ENCODE assay signal across 9 mouse cellular contexts in genomic region chr12:51729058-51729457, GRCm38 (mm10). TPM values are rescaled to one million over a fixed set of nuclear protein-coding genes. Genes with fewer than 3 reads are reported as not detected.
A peak's percentile ranks its signal among the peaks of the same experiment; 100 is the strongest.
DNase-seq lines count a peak whose midpoint lies in the region; ATAC-seq lines count a peak whose summit lies in the region.
"Had no signal": no experiment of that assay in that cellular context is flagged by ENCODE, and none has a peak within 500 bp of the region (broad histone marks: within the 10 kb centered on the region; RNA-seq: fewer than 3 reads in every experiment).

No protein-coding gene starts in this region.

- H3K4me1 ChIP-seq in embryonic facial prominence, embryonic 13.5 days, result peaks cover 3% of the 10 kb centered on the region
- no peaks in the 10 kb centered on the region for H3K4me1 ChIP-seq in embryonic facial prominence, embryonic 10.5 days
- H3K4me1 ChIP-seq in heart, embryonic 12.5 days (replicated peaks), result peaks cover 18% of the 10 kb centered on the region
- no peaks in the 10 kb centered on the region for H3K4me1 ChIP-seq in forebrain, embryonic 15.5 days

- peaks cover 8% of the 10 kb centered on the region; the same call in 1 of the 2 replicates for H3K36me3 ChIP-seq in embryonic facial prominence, embryonic 13.5 days
- peaks cover 28% of the 10 kb centered on the region for H3K36me3 ChIP-seq in embryonic facial prominence, embryonic 10.5 days (replicated peaks)
- peaks cover 20% of the 10 kb centered on the region for H3K36me3 ChIP-seq in heart, embryonic 12.5 days
- H3K36me3 ChIP-seq in forebrain, embryonic 15.5 days, result 0 out of 2 replicates have a peak, but pooled peaks cover 3% of the 10 kb centered on the region

- no peaks in the 10 kb centered on the region for H3K27me3 ChIP-seq in embryonic facial prominence, embryonic 13.5 days
- no peaks in the 10 kb centered on the region for H3K27me3 ChIP-seq in embryonic facial prominence, embryonic 10.5 days (replicated peaks; ENCODE audit: low read depth, poor library complexity, severe bottlenecking)
- no peaks in the 10 kb centered on the region for H3K27me3 ChIP-seq in heart, embryonic 12.5 days (replicated peaks)
- H3K27me3 ChIP-seq in forebrain, embryonic 15.5 days, result no peaks in the 10 kb centered on the region

- DNase-seq in embryonic facial prominence, embryonic 10.5 days (ENCODE audit: low spot score), result no peak
- peak; percentile 59 for DNase-seq in NIH3T3 (ENCODE audit: low read depth)
- peak; percentile 62 to 73 for DNase-seq in kidney, postnatal 4 days
- no peak for DNase-seq in ovary, postnatal 14 days (ENCODE audit: low spot score)
- DNase-seq in spleen, postnatal 4 days (ENCODE audit: low spot score in 2 of 2), result no peak

- H3K4me2 ChIP-seq in embryonic facial prominence, embryonic 13.5 days, result no peak overlapping the region
- peak overlapping the region; percentile 34 for H3K4me2 ChIP-seq in heart, embryonic 12.5 days
- no peak overlapping the region for H3K4me2 ChIP-seq in forebrain, embryonic 15.5 days (replicated peaks)

- 53% methylated on average over 11 of the region's 11 CpGs for WGBS in embryonic facial prominence, embryonic 13.5 days
- 79% methylated on average over 11 of the region's 11 CpGs for WGBS in embryonic facial prominence, embryonic 10.5 days
- WGBS in heart, embryonic 12.5 days, result 31% methylated on average over 11 of the region's 11 CpGs
- WGBS in forebrain, embryonic 15.5 days, result 80% methylated on average over 11 of the region's 11 CpGs

- H3K9ac ChIP-seq in embryonic facial prominence, embryonic 13.5 days, result no peak overlapping the region
- H3K9ac ChIP-seq in heart, embryonic 12.5 days, result no peak overlapping the region
- no peak overlapping the region for H3K9ac ChIP-seq in forebrain, embryonic 15.5 days (replicated peaks)

- ATAC-seq in embryonic facial prominence, embryonic 13.5 days (ENCODE audit: insufficient number of reproducible peaks, insufficient read depth, low FRiP score, low TSS enrichment, low read depth), result no peak
- no peak for ATAC-seq in heart, embryonic 12.5 days (ENCODE audit: insufficient number of reproducible peaks, low FRiP score)
- ATAC-seq in forebrain, embryonic 15.5 days (replicated peaks), result no peak

- H3K9me3 ChIP-seq in embryonic facial prominence, embryonic 13.5 days, result no peaks in the 10 kb centered on the region
- no peaks in the 10 kb centered on the region for H3K9me3 ChIP-seq in embryonic facial prominence, embryonic 10.5 days
- no peaks in the 10 kb centered on the region for H3K9me3 ChIP-seq in heart, embryonic 12.5 days (replicated peaks)
- no peaks in the 10 kb centered on the region for H3K9me3 ChIP-seq in forebrain, embryonic 15.5 days

- peak overlapping the region; percentile 45; the same call in 1 of the 2 replicates for H3K27ac ChIP-seq in embryonic facial prominence, embryonic 13.5 days
- H3K27ac ChIP-seq in embryonic facial prominence, embryonic 10.5 days (replicated peaks), result no peak overlapping the region
- H3K27ac ChIP-seq in heart, embryonic 12.5 days (ENCODE audit: poor library complexity, severe bottlenecking), result peak overlapping the region; percentile 85
- H3K27ac ChIP-seq in forebrain, embryonic 15.5 days (replicated peaks), result no peak overlapping the region

- H3K4me3 ChIP-seq in embryonic facial prominence, embryonic 13.5 days, result no peak overlapping the region
- no peak overlapping the region for H3K4me3 ChIP-seq in embryonic facial prominence, embryonic 10.5 days
- H3K4me3 ChIP-seq in heart, embryonic 12.5 days, result no peak overlapping the region
- no peak overlapping the region for H3K4me3 ChIP-seq in forebrain, embryonic 15.5 days
- H3K4me3 ChIP-seq: erythroblast, embryonic 14.5 days had no signal

RNA-seq across cellular contexts. Expression of gene Strn3, which starts 37.4 kb away (rescaled TPM):
- polyA plus RNA-seq in embryonic facial prominence, embryonic 13.5 days (2015; fragmentation: Nextera tagmentation; extraction: Ambion mirVana), result 53.6 and 54.0 TPM in 2 replicates
- polyA plus RNA-seq in embryonic facial prominence, embryonic 10.5 days (2016; fragmentation: Nextera tagmentation; extraction: Ambion mirVana), result 39.3 and 41.3 TPM in 2 replicates
- polyA plus RNA-seq in heart, embryonic 12.5 days (2016; fragmentation: Nextera tagmentation; extraction: Ambion mirVana), result 54.8 and 58.6 TPM in 2 replicates
- polyA plus RNA-seq in forebrain, embryonic 15.5 days (2015; fragmentation: Nextera tagmentation; extraction: Ambion mirVana), result 41.3 and 44.3 TPM in 2 replicates

RNA-seq across cellular contexts. Expression of gene Ap4s1, which starts 38.2 kb away (rescaled TPM):
- polyA plus RNA-seq in embryonic facial prominence, embryonic 13.5 days (2015; fragmentation: Nextera tagmentation; extraction: Ambion mirVana), result 30.9 and 32.6 TPM in 2 replicates
- polyA plus RNA-seq in embryonic facial prominence, embryonic 10.5 days (2016; fragmentation: Nextera tagmentation; extraction: Ambion mirVana), result 35.3 and 35.8 TPM in 2 replicates
- 36.3 and 36.6 TPM in 2 replicates for polyA plus RNA-seq in heart, embryonic 12.5 days (2016; fragmentation: Nextera tagmentation; extraction: Ambion mirVana)
- polyA plus RNA-seq in forebrain, embryonic 15.5 days (2015; fragmentation: Nextera tagmentation; extraction: Ambion mirVana), result 43.3 and 46.4 TPM in 2 replicates

Comparison
In these comparisons a context has a peak if more than half of its experiments do, and no peak if none do; other contexts are left out.
1. H3K27ac ChIP-seq: peak in embryonic facial prominence, embryonic 13.5 days (single experiment) and heart, embryonic 12.5 days (single experiment); none in embryonic facial prominence, embryonic 10.5 days (single experiment) and forebrain, embryonic 15.5 days (single experiment).
2. DNase-seq: peak in NIH3T3 (single experiment) and kidney, postnatal 4 days (2 of 2); none in embryonic facial prominence, embryonic 10.5 days (single experiment), ovary, postnatal 14 days (single experiment) and spleen, postnatal 4 days (0 of 2).